Mouse (Mus musculus): Measurements from ENCODE around the gene Spocd1.

Gene Spocd1

GRCm38 (mm10) chr4:129918464-129918863 lies 10.6 kb upstream of the Spocd1 start:
- DNase-seq (ENCODE audit: low spot score): no peak

GRCm38 (mm10) chr4:129918901-129919300 lies 10.1 kb upstream of the Spocd1 start:
- no peak for DNase-seq (ENCODE audit: low spot score)

GRCm38 (mm10) chr4:129920542-129921313 lies 8.3 kb upstream of the Spocd1 start:
- no peak for DNase-seq (ENCODE audit: low spot score)

- DNase-seq (ENCODE audit: low spot score): no peak
Observed at GRCm38 (mm10) chr4:129921314-129921587, 7.8 kb upstream of the Spocd1 start.

GRCm38 (mm10) chr4:129924143-129924542 lies 4.9 kb upstream of the Spocd1 start:
- DNase-seq (ENCODE audit: low spot score): no peak

GRCm38 (mm10) chr4:129924694-129925093 lies 4.4 kb upstream of the Spocd1 start:
- DNase-seq (ENCODE audit: low spot score): no peak

- no peak for DNase-seq (ENCODE audit: low spot score)
Observed at GRCm38 (mm10) chr4:129926544-129926943, 2.5 kb upstream of the Spocd1 start.

- no peak for DNase-seq (ENCODE audit: low spot score)
Observed at GRCm38 (mm10) chr4:129927091-129927490, 2.0 kb upstream of the Spocd1 start.

- DNase-seq (ENCODE audit: low spot score): peak; percentile 83
Observed at GRCm38 (mm10) chr4:129928124-129928751, 811 bp upstream of the Spocd1 start.

GRCm38 (mm10) chr4:129933696-129934095 lies 4.6 kb downstream of the Spocd1 start:
- peak; percentile 36 for DNase-seq (ENCODE audit: low spot score)

GRCm38 (mm10) chr4:129934177-129934855 lies 5.3 kb downstream of the Spocd1 start:
- peak; percentile 87 for DNase-seq (ENCODE audit: low spot score)

- no peak for DNase-seq (ENCODE audit: low spot score)
Observed at GRCm38 (mm10) chr4:129951359-129951821, 22.3 kb downstream of the Spocd1 start.

- no peak for DNase-seq (ENCODE audit: low spot score)
Observed at GRCm38 (mm10) chr4:129952241-129952810, 23.3 kb downstream of the Spocd1 start.

GRCm38 (mm10) chr4:129954527-129954926 lies 25.5 kb downstream of the Spocd1 start:
- no peak for DNase-seq (ENCODE audit: low spot score)

GRCm38 (mm10) chr4:129960180-129960944 lies 31.3 kb downstream of the Spocd1 start:
- DNase-seq (ENCODE audit: low spot score): peak; percentile 85

- DNase-seq (ENCODE audit: low spot score): no peak
Observed at GRCm38 (mm10) chr4:129965294-129965693, 36.2 kb downstream of the Spocd1 start.

- no peak for DNase-seq (ENCODE audit: low spot score)
Observed at GRCm38 (mm10) chr4:129966201-129966600, 37.2 kb downstream of the Spocd1 start.

- peak; percentile 72 for DNase-seq (ENCODE audit: low spot score)
Observed at GRCm38 (mm10) chr4:129967024-129968014, 38.3 kb downstream of the Spocd1 start.

- DNase-seq (ENCODE audit: low spot score): no peak
Observed at GRCm38 (mm10) chr4:129970168-129970567, 41.1 kb downstream of the Spocd1 start.

GRCm38 (mm10) chr4:129970861-129971260 lies 41.8 kb downstream of the Spocd1 start:
- DNase-seq (ENCODE audit: low spot score): no peak

- DNase-seq (ENCODE audit: low spot score): no peak
Observed at GRCm38 (mm10) chr4:129971989-129972388, 42.9 kb downstream of the Spocd1 start.
